Mouse (Mus musculus): Measurements from ENCODE around the gene Spock1.

DNA sequence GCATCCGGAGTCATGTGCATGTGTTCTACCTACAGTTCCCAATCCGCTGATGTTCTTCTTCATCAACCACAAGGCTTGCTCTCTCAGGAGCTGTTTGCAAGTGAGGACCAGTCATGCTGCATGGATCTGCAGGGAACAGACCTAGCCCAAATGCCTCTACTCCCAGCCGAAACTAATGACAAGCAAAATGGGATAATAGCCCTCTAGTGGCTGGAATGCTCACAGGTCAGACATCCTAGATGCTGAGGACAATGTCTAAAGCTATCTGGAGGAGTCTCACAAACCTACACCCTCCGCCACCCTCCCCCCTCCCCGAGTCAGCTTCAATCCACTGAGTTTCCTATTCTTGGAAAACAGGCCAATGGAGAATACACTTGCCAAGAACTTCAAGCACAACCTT lies 358.4 kb downstream of the Spock1 start:
- TF ChIP-seq CTCF (IDR thresholded peaks at IDR 0.05; ENCODE audit: extremely low read depth, insufficient read length, insufficient replicate concordance, low read depth, low read length) = no peak
- TF ChIP-seq POLR2A (IDR thresholded peaks at IDR 0.05; ENCODE audit: low read depth, low read length) = no peak

Data from small intestine, adult 2 months (tissue).